Mouse (Mus musculus) adrenal gland, postnatal 14 days (tissue): Measurements from ENCODE around the gene Isoc2b. TPM values are rescaled to one million over a fixed set of nuclear protein-coding genes. Genes with fewer than 3 reads are reported as not detected.
"Not testable (repeated sequence)": the region's sequence is repeated elsewhere in the genome, so short reads cannot be mapped to it uniquely, and the experiment has no call there.

Experiments
- DNase-seq: peaks from one replicate; pipeline ENCODE4 v3.0.0; 2021; ENCODE audit warnings: mixed read lengths
- total RNA-seq: library from RNA; stranded (reverse); gene quantifications from 2 replicates; pipeline ENCODE4 v1.2.3, GENCODE M21; 2021

The Isoc2b gene
- total RNA-seq, 1 experiment from 2014 or later = 12.5 TPM

GRCm38 (mm10) chr7:4836351-4836792, 33.7 kb downstream of the Isoc2b start:
- peak; percentile 83 for DNase-seq

GRCm38 (mm10) chr7:4835631-4836327, 34.3 kb downstream of the Isoc2b start:
- DNase-seq = no peak

GRCm38 (mm10) chr7:4830476-4830875, 39.6 kb downstream of the Isoc2b start:
- DNase-seq = no peak

GRCm38 (mm10) chr7:4825365-4825764, 44.7 kb downstream of the Isoc2b start:
- no peak for DNase-seq

GRCm38 (mm10) chr7:4822162-4822907, 47.7 kb downstream of the Isoc2b start:
- no peak for DNase-seq

GRCm38 (mm10) chr7:4821690-4822089, 48.4 kb downstream of the Isoc2b start:
- DNase-seq = no peak

- DNase-seq = not testable (repeated sequence)
These were observed 49.1 kb downstream of the Isoc2b start for GRCm38 (mm10) chr7:4820925-4821324.

- no peak for DNase-seq
These were observed 53.5 kb downstream of the Isoc2b start for GRCm38 (mm10) chr7:4816559-4816958.

GRCm38 (mm10) chr7:4813105-4813791, 56.8 kb downstream of the Isoc2b start:
- DNase-seq = no peak

- peak; percentile 99 for DNase-seq
These were observed 57.6 kb downstream of the Isoc2b start, which contains the start of gene Ube2s for GRCm38 (mm10) chr7:4812303-4813104. Ube2s (minus strand) TSS chr7:4812590.

GRCm38 (mm10) chr7:4811842-4812302, 58.2 kb downstream of the Isoc2b start:
- DNase-seq = no peak

GRCm38 (mm10) chr7:4811131-4811530, 58.9 kb downstream of the Isoc2b start:
- DNase-seq = not testable (repeated sequence)

GRCm38 (mm10) chr7:4806716-4807115, 63.3 kb downstream of the Isoc2b start:
- DNase-seq = peak; percentile 31

GRCm38 (mm10) chr7:4802247-4802646, 67.8 kb downstream of the Isoc2b start:
- no peak for DNase-seq

- DNase-seq = peak; percentile 45
These were observed 74.2 kb downstream of the Isoc2b start for GRCm38 (mm10) chr7:4795767-4796433.

Other genes starting within 250 kb of the Isoc2b start
- gene Tmem86b, start 238.8 kb downstream of the Isoc2b start, total RNA-seq = 8.8 and 16.2 TPM in 2 replicates
- gene Ppp6r1, start 211.2 kb downstream of the Isoc2b start, total RNA-seq = 80.9 and 86.1 TPM in 2 replicates
- gene Hspbp1, start 185.2 kb downstream of the Isoc2b start, total RNA-seq = 34.0 and 37.9 TPM in 2 replicates
- gene Brsk1, start 179.7 kb downstream of the Isoc2b start, total RNA-seq = 6.0 and 8.4 TPM in 2 replicates
- 0.30 and 0.79 TPM in 2 replicates for gene Tmem150b, start 145.0 kb downstream of the Isoc2b start, total RNA-seq
- 60.3 and 70.7 TPM in 2 replicates for gene Kmt5c, start 130.1 kb downstream of the Isoc2b start, total RNA-seq
- gene Cox6b2, start 117.2 kb downstream of the Isoc2b start, total RNA-seq = 28.1 and 31.3 TPM in 2 replicates
- gene Fam71e2, start 99.0 kb downstream of the Isoc2b start, total RNA-seq = not detected in 2 replicates
- gene Il11, start 87.4 kb downstream of the Isoc2b start, total RNA-seq = not detected in 2 replicates
- not detected in 2 replicates for gene Tmem190, start 87.3 kb downstream of the Isoc2b start, total RNA-seq
- 10.2 and 11.7 TPM in 2 replicates for gene Tmem238, start 80.6 kb downstream of the Isoc2b start, total RNA-seq
- gene Rpl28, start 77.4 kb downstream of the Isoc2b start, total RNA-seq = 1,145 and 1,281 TPM in 2 replicates
- gene Ube2s, start 57.7 kb downstream of the Isoc2b start, total RNA-seq = 140 and 146 TPM in 2 replicates
- 2.2 and 2.9 TPM in 2 replicates for gene Shisa7, start 25.6 kb downstream of the Isoc2b start, total RNA-seq
- gene Isoc2a, start 6.9 kb upstream of the Isoc2b start, total RNA-seq = 55.7 and 67.9 TPM in 2 replicates
- 0.26 TPM in 1 of 2 replicates, not detected in the other for gene Gm36210, start 36.3 kb upstream of the Isoc2b start, total RNA-seq
- 13.7 and 16.2 TPM in 2 replicates for gene Zfp628, start 45.0 kb upstream of the Isoc2b start, total RNA-seq
- 6.6 and 8.1 TPM in 2 replicates for gene Nat14, start 51.8 kb upstream of the Isoc2b start, total RNA-seq
- 3.9 and 5.0 TPM in 2 replicates for gene Ssc5d, start 55.5 kb upstream of the Isoc2b start, total RNA-seq
- gene Sbk2, start 94.1 kb upstream of the Isoc2b start, total RNA-seq = 0.63 TPM in 1 of 2 replicates, not detected in the other
- gene Sbk3, start 100.9 kb upstream of the Isoc2b start, total RNA-seq = 0.37 and 0.64 TPM in 2 replicates
- 17.8 and 20.5 TPM in 2 replicates for gene Zfp579, start 125.9 kb upstream of the Isoc2b start, total RNA-seq
- gene Zfp524, start 144.2 kb upstream of the Isoc2b start, total RNA-seq = 11.7 and 12.9 TPM in 2 replicates
- 22.7 and 25.8 TPM in 2 replicates for gene Fiz1, start 144.4 kb upstream of the Isoc2b start, total RNA-seq
- gene Gm44973, start 145.2 kb upstream of the Isoc2b start, total RNA-seq = not detected in 2 replicates
- gene Zfp865, start 150.1 kb upstream of the Isoc2b start, total RNA-seq = 25.3 and 30.5 TPM in 2 replicates
- 1.3 and 2.7 TPM in 2 replicates for gene Ccdc106, start 150.3 kb upstream of the Isoc2b start, total RNA-seq
- gene 4632433K11Rik, start 163.9 kb upstream of the Isoc2b start, total RNA-seq = not detected in 2 replicates
- gene Zfp784, start 168.2 kb upstream of the Isoc2b start, total RNA-seq = 4.7 and 5.5 TPM in 2 replicates
- gene Zfp580, start 181.3 kb upstream of the Isoc2b start, total RNA-seq = 10.0 and 12.9 TPM in 2 replicates
- 166 and 184 TPM in 2 replicates for gene U2af2, start 191.9 kb upstream of the Isoc2b start, total RNA-seq
- gene Epn1, start 210.0 kb upstream of the Isoc2b start, total RNA-seq = 145 and 155 TPM in 2 replicates
- gene Rfpl4, start 246.7 kb upstream of the Isoc2b start, total RNA-seq = not detected in 2 replicates